Mouse (Mus musculus): Measurements from ENCODE around the gene Syne3.

DNA sequence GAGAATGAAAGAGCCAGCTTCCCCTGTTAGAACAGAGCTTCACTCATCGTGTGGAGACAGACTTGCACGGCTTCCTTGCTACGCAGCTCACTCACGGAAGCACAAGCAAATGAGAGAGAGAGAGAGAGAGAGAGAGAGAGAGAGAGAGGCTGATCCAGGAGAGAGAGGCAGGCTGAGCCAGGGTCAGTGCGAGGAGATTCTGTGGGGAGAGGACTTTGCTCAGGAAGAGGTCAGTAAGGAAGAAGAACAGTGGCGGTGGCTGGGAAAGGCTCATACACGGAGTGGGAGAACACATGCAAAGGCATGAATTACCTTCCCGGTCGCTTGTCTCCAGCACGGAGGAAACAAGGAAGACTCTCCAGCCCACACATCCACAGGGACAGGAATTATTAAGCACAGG, 12.4 kb downstream of the Syne3 start:
- TF ChIP-seq POLR2A (IDR thresholded peaks at IDR 0.05; ENCODE audit: insufficient read depth, low read depth, low read length), result no peak
- no peak for TF ChIP-seq CTCF (IDR thresholded peaks at IDR 0.05)
- TF ChIP-seq EP300 (IDR thresholded peaks at IDR 0.05; ENCODE audit: insufficient read depth, low read depth, low read length), result no peak
